Mouse (Mus musculus) MEL (cell line): ENCODE results near the gene Col19a1.

ENCODE experiments used
- CHD2 ChIP-seq: IDR thresholded peaks from 2 replicates; pipeline ENCODE4 v1.6.1; 2011; ENCODE audit warnings: low read length, improper control_type of control experiment
- CTCF ChIP-seq, 3 experiments: IDR thresholded peaks in 2 of 3; conservative IDR thresholded peaks in 1 of 3; 2 replicates each; pipeline ENCODE4 v1.5.1; 2011 to 2012; ENCODE audit warnings: low read length in 3 of 3, low read depth in 2 of 3, mild to moderate bottlenecking in 2 of 3, improper control_type of control experiment in 1 of 3, inconsistent platforms in 1 of 3, mixed read lengths in 1 of 3, moderate library complexity in 1 of 3; ENCODE audit not compliant: control insufficient read depth in 1 of 3, insufficient read depth in 1 of 3, poor library complexity in 1 of 3, severe bottlenecking in 1 of 3
- MAX ChIP-seq: IDR thresholded peaks from 2 replicates; pipeline ENCODE4 v1.6.1; 2011; ENCODE audit warnings: low read length, improper control_type of control experiment
- MXI1 ChIP-seq: IDR thresholded peaks from 2 replicates; pipeline ENCODE4 v1.6.1; 2011; ENCODE audit warnings: mild to moderate bottlenecking, low read depth, low read length, improper control_type of control experiment
- MYC ChIP-seq: IDR thresholded peaks from 2 replicates; pipeline ENCODE4 v1.6.1; 2011; ENCODE audit warnings: low read depth, mild to moderate bottlenecking, low read length, improper control_type of control experiment, moderate library complexity
- NRF1 ChIP-seq: IDR thresholded peaks from 2 replicates; pipeline ENCODE4 v1.6.1; 2014; ENCODE audit warnings: low read depth, mild to moderate bottlenecking, inconsistent platforms, low read length, improper control_type of control experiment, moderate library complexity; ENCODE audit not compliant: poor library complexity, insufficient read depth, severe bottlenecking
- POLR2A ChIP-seq, 2 experiments: IDR thresholded peaks; 2 replicates each; pipeline ENCODE4 v1.6.1; 2011 to 2012; ENCODE audit warnings: low read length in 2 of 2, mild to moderate bottlenecking in 2 of 2, control low read depth in 1 of 2, improper control_type of control experiment in 1 of 2, low read depth in 1 of 2, moderate library complexity in 1 of 2; ENCODE audit not compliant: control insufficient read depth in 1 of 2, insufficient read depth in 1 of 2, poor library complexity in 1 of 2
- POLR2AphosphoS2 ChIP-seq: IDR thresholded peaks from 2 replicates; pipeline ENCODE4 v1.6.1; 2011; ENCODE audit warnings: low read length, improper control_type of control experiment

GRCm38 (mm10) chr1:24219041-24219440 is 368.2 kb downstream of the Col19a1 start:
- TF ChIP-seq MXI1: no peak
- no peak for TF ChIP-seq MYC
- TF ChIP-seq CHD2: no peak
- no peak for TF ChIP-seq CTCF (IDR thresholded peaks at IDR 0.05 in 2 of 3, conservative IDR thresholded peaks at IDR 0.05 in 1 of 3; ENCODE audit: control insufficient read depth in 1 of 3, insufficient read depth in 1 of 3, low read depth in 2 of 3, low read length in 3 of 3, poor library complexity in 1 of 3, severe bottlenecking in 1 of 3)
- TF ChIP-seq MAX: no peak
- TF ChIP-seq POLR2A (IDR thresholded peaks at IDR 0.05; ENCODE audit: control insufficient read depth in 1 of 2, insufficient read depth in 1 of 2, low read depth in 1 of 2, low read length in 2 of 2, poor library complexity in 1 of 2): no peak
- TF ChIP-seq POLR2AphosphoS2: no peak
- no peak for TF ChIP-seq NRF1
